Mouse (Mus musculus) hindbrain, embryonic 12.5 days (tissue): ENCODE measurements at regions not wholly inside any gene's neighbourhood (a gene's known extent, or its start where the extent isn't known, plus 50 kb on each side); places are given as distances from the start of the nearest gene placed in this dataset.

Experiments
- ATAC-seq: fragments of 200-750 bp; cut with Nextera tagmentation; 2 replicates; pipeline ENCODE4 v1.8.0; 2017; ENCODE audit warnings: moderate TSS enrichment; ENCODE audit not compliant: low FRiP score
- H3K27ac ChIP-seq: fragments of 300-500 bp; sonication (generic); 2 replicates; pipeline ENCODE4 v1.5.1; 2016; ENCODE audit warnings: mild to moderate bottlenecking
- H3K27me3 ChIP-seq: fragments of 300-500 bp; sonication (generic); 2 replicates; pipeline ENCODE4 v1.6.1; 2016; ENCODE audit warnings: mild to moderate bottlenecking
- H3K36me3 ChIP-seq: fragments of 300-500 bp; sonication (generic); 2 replicates; pipeline ENCODE4 v1.6.1; 2016; ENCODE audit warnings: mild to moderate bottlenecking
- H3K4me1 ChIP-seq: fragments of 300-500 bp; sonication (generic); 2 replicates; pipeline ENCODE4 v1.6.1; 2016
- H3K4me2 ChIP-seq: fragments of 300-500 bp; sonication (generic); replicated peaks from 2 replicates; pipeline ENCODE4 v1.6.1; 2016; ENCODE audit warnings: mild to moderate bottlenecking
- H3K4me3 ChIP-seq: fragments of 300-500 bp; sonication (generic); 2 replicates; pipeline ENCODE4 v1.5.1; 2016; ENCODE audit warnings: mild to moderate bottlenecking
- H3K9ac ChIP-seq: fragments of 300-500 bp; sonication (generic); 2 replicates; pipeline ENCODE4 v1.6.1; 2016; ENCODE audit warnings: mild to moderate bottlenecking, moderate library complexity
- H3K9me3 ChIP-seq: fragments of 300-500 bp; sonication (generic); replicated peaks from 2 replicates; pipeline ENCODE4 v1.6.1; 2016; ENCODE audit warnings: mild to moderate bottlenecking
- WGBS: fragments of 180-500 bp; shearing (Covaris S2); methylation state at CpG from one replicate; pipeline ENCODE4 v1.1.7; 2016; 5-methylcytosine and 5-hydroxymethylcytosine counted together

DNA sequence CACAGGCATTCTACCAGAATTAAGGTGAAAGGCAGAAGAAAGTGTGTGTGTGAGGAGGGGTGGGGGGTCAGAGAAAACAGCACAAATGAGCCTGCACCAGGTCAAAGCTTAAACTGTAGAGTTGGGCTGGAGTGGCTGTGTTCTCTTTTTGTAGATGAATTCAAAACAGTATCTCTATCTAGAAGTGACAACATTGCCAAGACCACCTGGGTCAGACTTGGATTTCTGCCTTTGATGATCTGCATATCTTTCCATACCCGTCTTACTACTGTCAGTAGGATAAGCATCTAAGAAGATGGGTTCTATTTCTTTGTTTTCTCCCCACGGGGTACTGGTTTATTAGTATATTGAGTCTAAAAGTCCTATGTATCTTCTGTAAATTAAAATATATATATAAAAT, 742.4 kb upstream of the Tenm2 start:
- Histone ChIP-seq H3K27ac (no peak overlapping the region), H3K36me3 (no peaks in the 10 kb centered on the region), H3K9me3 (no peaks in the 10 kb centered on the region), H3K4me3 (no peak overlapping the region), H3K4me2 (no peak overlapping the region), H3K27me3 (no peaks in the 10 kb centered on the region), H3K4me1 (no peaks in the 10 kb centered on the region), H3K9ac (no peak overlapping the region)
- no peak for ATAC-seq
- WGBS: 91% methylated on average over 2 of the region's 2 CpGs

DNA sequence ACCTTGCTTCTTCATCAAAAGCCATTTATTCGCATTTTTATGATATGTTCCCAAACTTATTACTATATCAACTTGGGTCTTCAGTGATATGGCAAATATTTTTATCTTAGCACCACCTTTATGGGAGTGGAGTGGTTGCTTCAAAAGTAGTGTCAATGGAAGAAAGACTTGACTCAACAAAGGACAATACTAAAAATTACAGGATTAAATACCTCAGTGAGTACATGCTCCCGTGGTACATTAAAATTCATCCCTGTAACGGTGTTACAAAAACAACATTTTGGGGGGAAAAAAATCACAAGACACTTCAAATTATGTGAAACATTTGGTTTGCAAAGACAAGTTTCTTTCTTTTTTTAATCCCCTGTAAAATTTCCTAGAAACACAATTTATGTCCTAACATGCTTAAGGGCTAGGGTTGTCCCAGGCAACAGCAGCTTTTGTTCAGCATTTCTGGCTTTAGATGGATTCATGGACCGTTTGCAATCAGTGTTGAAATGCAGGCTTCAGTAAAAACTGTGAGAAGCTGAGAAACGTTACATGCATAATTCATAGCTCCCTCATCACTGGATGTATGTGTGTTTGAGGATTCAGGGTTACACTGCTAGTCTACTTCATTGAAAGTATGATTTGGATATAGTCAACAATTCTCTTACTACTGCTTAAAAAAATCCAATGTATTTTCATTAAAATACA, 700.8 kb upstream of the Tenm2 start:
- ATAC-seq: peak; percentile 43; the same call in 1 of the 2 replicates
- H3K27ac ChIP-seq: no peak overlapping the region
- WGBS: 54% methylated on average over 5 of the region's 5 CpGs
- H3K4me2 ChIP-seq: no peak overlapping the region
- no peak overlapping the region for H3K9ac ChIP-seq
- no peaks in the 10 kb centered on the region for H3K4me1 ChIP-seq
- no peaks in the 10 kb centered on the region for H3K36me3 ChIP-seq
- H3K9me3 ChIP-seq: no peaks in the 10 kb centered on the region
- no peak overlapping the region for H3K4me3 ChIP-seq
- no peaks in the 10 kb centered on the region for H3K27me3 ChIP-seq

DNA sequence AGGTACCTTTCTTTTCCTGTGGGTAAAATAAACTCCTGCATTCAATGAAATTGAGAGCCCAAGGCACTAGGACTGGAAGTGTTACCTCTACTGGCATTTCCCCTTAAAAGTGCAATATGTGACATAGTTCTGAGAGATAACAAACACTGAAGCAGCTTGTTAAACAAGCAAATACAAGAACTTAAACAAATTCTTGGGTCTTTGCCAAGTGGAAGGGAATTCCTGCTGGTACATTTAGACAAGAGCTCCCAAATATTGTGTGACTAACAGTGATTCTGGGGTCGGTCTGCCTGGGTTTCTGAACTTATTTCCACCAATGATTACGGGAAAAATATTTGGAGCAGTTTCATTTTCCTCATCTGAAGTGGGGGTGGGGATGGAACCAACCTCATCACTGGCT, 677.4 kb upstream of the Tenm2 start:
- Histone ChIP-seq H3K9ac (no peak overlapping the region), H3K4me1 (no peaks in the 10 kb centered on the region), H3K27me3 (no peaks in the 10 kb centered on the region), H3K9me3 (no peaks in the 10 kb centered on the region), H3K27ac (no peak overlapping the region), H3K36me3 (no peaks in the 10 kb centered on the region), H3K4me3 (no peak overlapping the region), H3K4me2 (no peak overlapping the region)
- no peak for ATAC-seq
- 74% methylated on average over 2 of the region's 2 CpGs for WGBS

DNA sequence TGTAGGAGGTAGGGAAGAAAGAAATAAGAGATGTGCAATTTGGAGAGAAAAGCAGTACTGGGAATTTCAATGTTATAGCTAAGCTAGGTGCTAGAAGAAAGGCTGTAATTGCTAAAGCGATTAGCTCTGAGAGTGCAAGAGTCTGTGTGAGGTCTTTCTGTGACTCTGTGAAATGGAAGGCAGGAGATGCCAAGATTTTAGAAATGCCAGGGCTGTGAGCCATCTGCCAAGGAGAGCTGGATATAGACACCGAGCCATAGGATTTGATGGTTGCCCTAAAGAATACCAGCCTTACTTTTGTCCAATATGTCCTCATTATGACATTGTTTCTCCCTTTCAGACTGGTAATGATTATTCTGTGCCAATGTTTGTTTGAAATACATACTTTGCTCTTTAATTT, 669.2 kb upstream of the Tenm2 start:
- Histone ChIP-seq H3K4me2 (no peak overlapping the region), H3K9ac (no peak overlapping the region), H3K4me3 (no peak overlapping the region), H3K9me3 (no peaks in the 10 kb centered on the region), H3K27me3 (no peaks in the 10 kb centered on the region), H3K27ac (no peak overlapping the region), H3K4me1 (no peaks in the 10 kb centered on the region), H3K36me3 (no peaks in the 10 kb centered on the region)
- no peak for ATAC-seq
- WGBS: 92% methylated on average over 2 of the region's 2 CpGs

DNA sequence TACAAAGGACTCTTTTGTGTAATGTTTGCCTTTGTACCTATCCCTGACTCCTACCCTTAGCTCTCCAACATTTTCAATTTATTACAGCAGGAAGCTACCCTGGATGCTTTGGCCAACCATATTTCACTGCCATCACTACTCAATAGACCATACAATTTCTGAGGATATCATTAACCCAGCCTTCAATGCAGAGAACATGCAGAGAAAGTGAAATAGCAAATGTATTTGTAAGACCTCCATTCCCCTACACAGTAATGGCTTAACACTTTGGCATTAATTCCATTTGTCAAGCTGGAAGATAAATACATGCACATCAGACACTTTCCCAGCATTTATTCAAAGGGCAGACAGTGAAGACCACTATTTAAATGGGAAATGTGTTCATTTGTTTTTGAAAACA, 661.9 kb upstream of the Tenm2 start:
- H3K9ac ChIP-seq: no peak overlapping the region
- no peak overlapping the region for H3K4me2 ChIP-seq
- H3K4me3 ChIP-seq: no peak overlapping the region
- no peak for ATAC-seq
- H3K36me3 ChIP-seq: no peaks in the 10 kb centered on the region
- no peaks in the 10 kb centered on the region for H3K9me3 ChIP-seq
- no peak overlapping the region for H3K27ac ChIP-seq
- H3K4me1 ChIP-seq: 0 out of 2 replicates have a peak, but pooled peaks cover 3% of the 10 kb centered on the region
- no peaks in the 10 kb centered on the region for H3K27me3 ChIP-seq

DNA sequence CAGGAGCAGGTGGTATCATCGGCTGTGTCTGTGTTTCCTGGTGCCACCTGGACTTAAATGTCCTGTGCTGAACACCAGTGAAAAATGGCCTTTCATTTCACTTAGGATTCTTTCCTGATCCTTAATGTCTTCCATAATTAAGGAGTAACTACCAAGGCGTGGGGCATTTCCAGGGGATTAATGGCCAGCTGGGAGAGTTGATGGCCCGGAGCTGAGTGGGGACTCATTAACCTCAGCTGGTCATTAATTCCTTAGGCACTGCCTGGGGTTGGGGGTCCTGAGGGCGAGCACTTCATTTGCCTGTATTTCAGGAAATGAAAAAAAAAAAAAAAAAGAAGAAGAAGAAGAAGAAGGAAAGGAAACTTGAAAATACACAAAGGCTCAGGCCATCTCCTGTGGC, 647.0 kb upstream of the Tenm2 start:
- H3K4me1 ChIP-seq: no peaks in the 10 kb centered on the region
- no peak overlapping the region for H3K4me3 ChIP-seq
- no peak overlapping the region for H3K4me2 ChIP-seq
- H3K36me3 ChIP-seq: no peaks in the 10 kb centered on the region
- no peak for ATAC-seq
- no peaks in the 10 kb centered on the region for H3K27me3 ChIP-seq
- H3K9me3 ChIP-seq: no peaks in the 10 kb centered on the region
- H3K9ac ChIP-seq: no peak overlapping the region
- H3K27ac ChIP-seq: no peak overlapping the region
- 53% methylated on average over 4 of the region's 4 CpGs for WGBS

DNA sequence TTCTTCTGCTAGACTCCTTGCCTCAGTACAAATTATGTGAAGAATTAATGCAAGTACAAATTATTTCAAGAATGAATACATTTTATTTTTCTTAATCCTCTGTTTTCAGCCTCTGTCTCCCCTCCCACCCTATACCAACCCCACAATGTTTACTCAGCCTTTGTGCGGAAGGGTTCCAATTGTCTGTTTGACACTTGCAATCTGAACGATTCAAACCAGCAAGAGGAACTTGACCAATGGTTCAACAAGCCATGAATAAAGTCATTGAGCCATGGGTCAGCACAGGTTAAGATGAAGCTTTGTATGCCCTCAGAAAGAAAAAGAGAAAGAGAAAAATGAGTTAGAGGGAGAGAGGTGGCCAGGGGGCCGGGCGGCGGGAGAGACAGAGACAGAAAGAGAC, 601.5 kb upstream of the Tenm2 start:
- no peak for ATAC-seq
- Histone ChIP-seq H3K36me3 (no peaks in the 10 kb centered on the region), H3K4me1 (no peaks in the 10 kb centered on the region), H3K4me3 (no peak overlapping the region), H3K9me3 (no peaks in the 10 kb centered on the region), H3K9ac (no peak overlapping the region), H3K27ac (no peak overlapping the region), H3K27me3 (peaks cover 3% of the 10 kb centered on the region; the same call in 1 of the 2 replicates), H3K4me2 (no peak overlapping the region)
- 21% methylated on average over 4 of the region's 5 CpGs for WGBS

DNA sequence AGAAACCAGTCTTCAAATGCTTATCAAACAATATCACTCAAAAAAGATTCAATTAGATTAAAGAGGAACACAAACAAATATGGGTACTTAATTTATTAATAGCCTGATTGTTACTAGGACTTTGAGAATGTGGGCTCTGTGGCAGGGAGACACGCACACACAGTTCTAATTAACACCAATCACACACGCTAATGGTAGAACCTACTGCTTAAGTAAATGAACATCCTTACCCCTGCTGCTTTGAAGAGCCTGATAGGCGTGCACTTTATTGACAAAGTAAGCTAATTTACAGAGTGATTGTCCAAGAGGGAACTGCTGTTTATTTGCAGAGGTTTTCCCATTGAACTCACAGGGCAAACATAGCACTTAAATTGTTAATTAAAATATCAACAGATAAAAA, 595.2 kb upstream of the Tenm2 start:
- WGBS: 64% methylated on average over 3 of the region's 3 CpGs
- no peaks in the 10 kb centered on the region for H3K9me3 ChIP-seq
- no peaks in the 10 kb centered on the region for H3K36me3 ChIP-seq
- no peaks in the 10 kb centered on the region for H3K4me1 ChIP-seq
- no peak for ATAC-seq
- 0 out of 2 replicates have a peak, but pooled peaks cover under 1% of the 10 kb centered on the region for H3K27me3 ChIP-seq
- H3K27ac ChIP-seq: no peak overlapping the region
- H3K9ac ChIP-seq: no peak overlapping the region
- H3K4me2 ChIP-seq: no peak overlapping the region
- H3K4me3 ChIP-seq: no peak overlapping the region

DNA sequence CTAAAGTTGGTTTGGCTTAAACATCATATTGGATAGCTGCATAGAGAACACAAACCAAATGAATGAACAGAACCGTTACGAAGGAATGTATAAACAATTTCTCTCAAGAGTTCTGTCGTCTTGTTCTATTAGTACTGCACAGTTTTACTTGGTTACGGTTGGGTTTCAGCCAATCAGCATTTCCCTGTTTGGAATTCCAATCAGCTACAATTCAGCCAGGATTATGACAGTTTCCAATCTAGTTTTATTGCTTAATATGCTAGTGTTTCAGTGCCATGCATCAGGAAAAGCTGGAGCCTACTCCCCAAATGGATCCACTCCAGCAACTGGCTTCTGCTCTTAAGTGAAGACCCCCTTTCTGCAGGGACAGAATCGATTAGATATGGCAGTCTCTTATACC, 571.0 kb upstream of the Tenm2 start:
- ATAC-seq: no peak
- H3K4me1 ChIP-seq: no peaks in the 10 kb centered on the region
- 89% methylated on average over 5 of the region's 5 CpGs for WGBS
- no peak overlapping the region for H3K9ac ChIP-seq
- H3K4me3 ChIP-seq: no peak overlapping the region
- H3K9me3 ChIP-seq: no peaks in the 10 kb centered on the region
- no peak overlapping the region for H3K4me2 ChIP-seq
- H3K27ac ChIP-seq: no peak overlapping the region
- H3K36me3 ChIP-seq: no peaks in the 10 kb centered on the region
- no peaks in the 10 kb centered on the region for H3K27me3 ChIP-seq

DNA sequence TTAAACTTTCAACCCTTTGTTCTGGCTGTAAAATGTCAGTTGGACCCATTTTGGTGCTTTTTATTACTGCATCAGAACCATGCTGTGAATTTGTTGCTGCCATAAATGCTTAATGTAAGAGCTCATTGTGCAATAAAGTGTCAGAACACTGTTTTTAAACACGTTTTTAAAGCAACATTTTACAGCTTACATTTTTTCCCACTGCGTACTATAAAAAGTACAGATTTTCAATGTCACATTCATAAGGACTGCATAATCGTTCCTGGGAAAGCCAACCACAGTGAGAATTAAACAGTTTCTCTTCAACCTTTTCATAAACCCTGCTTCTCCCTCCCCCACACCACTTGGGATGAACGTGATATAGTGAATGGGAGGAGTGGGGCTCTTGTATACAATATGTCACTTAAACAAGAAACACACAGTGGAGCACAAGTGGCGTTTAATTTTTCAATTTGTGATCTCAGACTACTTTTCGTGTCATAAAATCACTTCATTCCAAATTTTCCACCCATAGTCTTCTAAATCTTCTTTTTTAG, 563.1 kb upstream of the Tenm2 start:
- WGBS: 78% methylated on average over 6 of the region's 6 CpGs

DNA sequence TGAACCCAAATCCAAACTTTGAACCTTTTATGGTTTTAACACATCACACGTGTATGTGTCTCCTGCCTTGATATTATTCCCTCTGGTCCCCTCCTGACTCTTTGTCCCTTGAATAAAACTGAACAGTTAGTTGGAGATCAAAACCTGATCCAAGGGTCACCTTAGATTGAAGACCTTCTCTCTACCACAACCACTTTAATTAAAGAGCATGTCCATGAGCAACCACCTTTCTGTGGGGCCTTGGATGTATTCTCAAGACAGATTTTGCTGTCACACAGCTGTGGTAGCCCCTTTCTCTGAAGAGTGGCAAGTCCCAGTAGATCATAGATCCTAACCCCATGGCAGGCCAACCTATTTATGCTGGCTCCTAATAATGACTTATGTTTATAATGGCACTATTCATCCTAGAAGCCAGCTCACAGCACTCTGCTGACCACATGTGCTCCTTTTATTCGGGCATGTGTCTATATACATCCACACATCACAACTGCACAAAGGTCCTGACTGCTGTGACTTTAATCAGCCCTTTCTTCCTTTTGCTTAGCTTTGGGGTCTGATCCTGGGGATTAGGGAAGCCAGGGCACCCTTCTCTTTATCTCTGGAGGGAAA, 536.8 kb upstream of the Tenm2 start:
- 54% methylated on average over 2 of the region's 2 CpGs for WGBS
- Histone ChIP-seq H3K9ac (no peak overlapping the region), H3K4me2 (no peak overlapping the region), H3K36me3 (no peaks in the 10 kb centered on the region), H3K27ac (no peak overlapping the region), H3K27me3 (no peaks in the 10 kb centered on the region), H3K4me3 (no peak overlapping the region), H3K9me3 (no peaks in the 10 kb centered on the region), H3K4me1 (peaks cover 4% of the 10 kb centered on the region; the same call in 1 of the 2 replicates)
- ATAC-seq: no peak

More for the DNA sequence above, 563.1 kb upstream of the Tenm2 start:
- no peaks in the 10 kb centered on the region for H3K9me3 ChIP-seq
- H3K27me3 ChIP-seq: no peaks in the 10 kb centered on the region
- no peak overlapping the region for H3K4me2 ChIP-seq
- H3K27ac ChIP-seq: no peak overlapping the region
- no peak for ATAC-seq
- H3K9ac ChIP-seq: no peak overlapping the region
- no peaks in the 10 kb centered on the region for H3K4me1 ChIP-seq
- H3K36me3 ChIP-seq: no peaks in the 10 kb centered on the region
- H3K4me3 ChIP-seq: no peak overlapping the region

DNA sequence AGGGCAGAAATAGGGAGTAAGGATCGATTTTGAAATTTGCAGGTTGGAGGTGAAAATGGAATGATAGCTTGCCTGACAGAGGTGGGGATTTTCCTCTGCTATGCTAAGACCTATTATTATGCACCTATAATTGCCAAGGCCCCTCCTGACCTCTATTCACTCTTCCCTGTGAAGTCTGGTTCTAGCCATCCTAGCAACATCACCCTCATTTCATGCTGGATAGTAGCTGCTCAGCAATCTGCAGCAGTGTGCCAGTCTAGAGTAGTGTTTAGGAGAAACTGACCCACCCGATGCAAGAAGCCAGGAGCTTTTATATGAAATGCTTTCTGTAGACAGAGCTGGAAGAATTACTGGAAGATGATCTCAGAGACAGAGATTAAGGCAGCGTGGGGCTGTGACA, 535.1 kb upstream of the Tenm2 start:
- no peaks in the 10 kb centered on the region for H3K9me3 ChIP-seq
- no peak for ATAC-seq

DNA sequence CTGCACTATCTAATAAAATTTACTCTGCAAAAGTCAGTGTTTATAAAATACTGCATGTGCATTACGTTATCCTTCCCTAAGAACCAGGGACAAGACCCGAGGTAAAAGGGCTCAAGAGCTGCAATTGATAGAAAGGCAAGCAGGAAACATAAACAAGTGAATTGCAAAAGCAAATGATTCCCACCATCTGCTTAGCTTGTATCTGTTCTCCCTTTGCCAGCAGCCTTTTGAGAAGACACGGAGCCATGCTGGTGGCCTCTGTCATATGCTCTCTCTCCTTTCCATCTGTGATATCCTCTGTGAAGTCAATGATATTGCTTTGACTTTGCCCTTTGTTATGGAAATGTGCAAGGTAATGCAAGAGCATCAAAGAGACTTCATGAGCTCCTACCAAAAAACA, 532.4 kb upstream of the Tenm2 start:
- Histone ChIP-seq H3K4me2 (no peak overlapping the region), H3K9ac (no peak overlapping the region), H3K4me1 (peaks cover 4% of the 10 kb centered on the region; the same call in 1 of the 2 replicates), H3K36me3 (no peaks in the 10 kb centered on the region), H3K9me3 (no peaks in the 10 kb centered on the region), H3K27me3 (no peaks in the 10 kb centered on the region), H3K27ac (no peak overlapping the region), H3K4me3 (no peak overlapping the region)
- 70% methylated on average over 3 of the region's 3 CpGs for WGBS
- ATAC-seq: no peak

More for the DNA sequence above, 535.1 kb upstream of the Tenm2 start:
- 72% methylated on average over 3 of the region's 3 CpGs for WGBS
- Histone ChIP-seq H3K9ac (no peak overlapping the region), H3K4me1 (peaks cover 4% of the 10 kb centered on the region; the same call in 1 of the 2 replicates), H3K36me3 (no peaks in the 10 kb centered on the region), H3K4me2 (no peak overlapping the region), H3K4me3 (no peak overlapping the region), H3K27me3 (no peaks in the 10 kb centered on the region), H3K27ac (no peak overlapping the region)
